Mouse (Mus musculus): ENCODE measurements at regions not wholly inside any gene's neighbourhood (a gene's known extent, or its start where the extent isn't known, plus 50 kb on each side); places are given as distances from the start of the nearest gene placed in this dataset.

DNA sequence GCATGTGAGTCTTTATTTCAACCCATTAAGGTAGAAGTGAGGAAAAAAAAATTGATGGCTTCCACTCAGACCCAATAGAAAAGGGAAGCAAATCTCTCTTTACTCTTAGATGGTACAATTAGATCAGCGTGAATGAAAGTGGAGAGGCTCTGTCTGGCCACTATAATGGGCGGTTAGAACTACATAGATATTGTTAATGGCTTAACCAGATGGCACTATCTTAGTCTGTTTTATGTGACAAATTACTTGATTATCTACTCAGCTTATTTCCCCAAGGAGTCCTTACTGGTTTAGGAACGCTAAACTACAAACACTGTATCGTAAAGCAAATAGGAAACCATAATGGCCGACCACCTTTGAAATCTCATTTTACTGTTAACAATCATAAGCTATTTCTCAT is 138.8 kb upstream of the Samsn1 start:
- no peaks in the 10 kb centered on the region for H3K9me3 ChIP-seq
- no peak overlapping the region for H3K4me2 ChIP-seq (replicated peaks)
- no peak overlapping the region for H3K9ac ChIP-seq (replicated peaks)
- no peak overlapping the region for H3K4me3 ChIP-seq
- H3K27me3 ChIP-seq: no peaks in the 10 kb centered on the region
- ATAC-seq (ENCODE audit: low FRiP score, low read depth): no peak
- H3K27ac ChIP-seq (replicated peaks): no peak overlapping the region
- 87% methylated on average over 5 of the region's 5 CpGs for WGBS
- H3K4me1 ChIP-seq: no peaks in the 10 kb centered on the region
- no peaks in the 10 kb centered on the region for H3K36me3 ChIP-seq

DNA sequence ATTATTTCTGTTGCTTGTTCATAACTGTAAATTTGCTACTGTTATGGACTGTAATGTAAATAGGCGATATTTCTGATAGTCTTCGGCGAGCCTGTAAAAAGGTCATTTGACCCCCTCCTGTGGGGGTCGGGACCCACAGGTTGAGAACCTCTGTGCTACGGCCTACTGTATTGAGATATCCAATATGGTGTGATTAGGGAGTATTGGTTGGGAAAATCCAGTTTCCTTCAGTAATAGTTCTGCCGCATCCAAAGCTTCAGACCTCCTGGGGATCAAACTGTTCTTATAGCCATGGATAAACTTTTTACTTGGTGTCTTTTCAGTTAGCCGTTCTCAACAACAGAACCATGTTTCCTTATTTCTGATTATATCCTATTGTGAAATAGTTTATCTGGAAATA is 136.5 kb upstream of the Samsn1 start:
- Histone ChIP-seq H3K27me3 (no peaks in the 10 kb centered on the region), H3K4me3 (no peak overlapping the region), H3K9ac (replicated peaks) (no peak overlapping the region), H3K9me3 (no peaks in the 10 kb centered on the region), H3K4me2 (replicated peaks) (no peak overlapping the region), H3K36me3 (no peaks in the 10 kb centered on the region), H3K27ac (replicated peaks) (no peak overlapping the region), H3K4me1 (no peaks in the 10 kb centered on the region)
- ATAC-seq (ENCODE audit: low FRiP score, low read depth): no peak
- WGBS: 92% methylated on average over 7 of the region's 7 CpGs

DNA sequence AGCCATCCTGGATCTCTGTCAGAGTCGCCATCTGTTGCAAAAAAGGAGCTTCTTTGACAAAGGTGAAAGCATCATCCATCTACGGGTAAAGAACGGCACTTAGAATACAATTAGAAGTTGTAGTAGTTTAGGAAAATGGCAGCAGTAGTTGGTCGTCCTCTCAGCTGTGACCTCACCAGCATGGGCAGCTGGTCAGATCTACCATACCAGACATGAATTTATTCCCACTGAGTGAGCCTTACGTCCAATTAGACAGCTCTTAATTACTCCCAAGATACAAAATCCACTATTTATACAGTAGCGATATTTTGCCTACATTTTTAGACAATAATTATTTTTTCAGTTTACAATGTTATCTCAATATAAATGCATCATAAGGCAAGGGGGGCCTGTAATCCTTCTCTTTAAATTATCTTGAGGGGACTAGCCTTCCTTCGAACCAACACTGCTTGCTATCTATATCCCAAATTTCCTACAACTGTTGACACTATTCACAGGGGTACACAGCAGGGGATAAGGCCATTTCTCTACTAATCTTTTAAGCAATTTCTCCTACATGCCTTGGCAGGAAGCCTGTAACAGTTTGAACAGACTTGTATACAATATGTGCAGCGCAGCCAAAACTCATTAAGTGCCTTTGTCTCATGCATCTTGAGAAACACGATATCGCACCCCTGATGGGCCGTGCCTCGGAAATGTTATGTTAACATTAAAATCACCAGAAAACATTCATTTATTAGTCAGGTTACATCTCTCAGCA is 131.9 kb upstream of the Samsn1 start:
- H3K9me3 ChIP-seq: no peaks in the 10 kb centered on the region
- no peak overlapping the region for H3K9ac ChIP-seq (replicated peaks)
- ATAC-seq (ENCODE audit: low FRiP score, low read depth): no peak
- no peaks in the 10 kb centered on the region for H3K36me3 ChIP-seq
- 81% methylated on average over 12 of the region's 12 CpGs for WGBS
- H3K27me3 ChIP-seq: no peaks in the 10 kb centered on the region
- no peak overlapping the region for H3K4me3 ChIP-seq
- no peaks in the 10 kb centered on the region for H3K4me1 ChIP-seq
- H3K27ac ChIP-seq (replicated peaks): no peak overlapping the region
- H3K4me2 ChIP-seq (replicated peaks): no peak overlapping the region

GRCm38 (mm10) chr16:76149581-76149980 is 127.5 kb upstream of the Samsn1 start:
- Histone ChIP-seq H3K4me1 (no peaks in the 10 kb centered on the region), H3K9me3 (no peaks in the 10 kb centered on the region), H3K9ac (replicated peaks) (no peak overlapping the region), H3K27me3 (no peaks in the 10 kb centered on the region), H3K4me3 (no peak overlapping the region), H3K27ac (replicated peaks) (no peak overlapping the region), H3K36me3 (no peaks in the 10 kb centered on the region), H3K4me2 (replicated peaks) (no peak overlapping the region)
- no peak for ATAC-seq (ENCODE audit: low FRiP score, low read depth)
- WGBS: 81% methylated on average over 5 of the region's 5 CpGs

DNA sequence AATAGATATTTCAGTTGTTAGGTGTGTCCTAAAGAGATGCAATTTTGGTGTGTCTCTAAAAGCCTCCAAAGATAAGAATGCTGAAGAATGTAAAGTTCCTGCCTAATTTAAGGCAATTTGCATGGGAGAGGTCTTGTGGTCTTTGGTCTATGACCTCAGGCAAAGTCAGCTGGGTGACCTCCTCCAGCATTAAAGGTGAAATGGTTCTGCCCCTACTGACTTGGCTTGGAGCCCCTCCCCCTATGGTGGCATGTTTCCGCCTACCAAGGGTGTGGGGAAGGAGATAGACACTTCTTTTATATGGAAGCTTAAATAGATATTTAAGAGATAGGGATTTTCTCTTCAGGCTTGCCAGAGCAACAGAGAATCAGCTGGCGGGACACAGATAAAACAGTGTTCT is 111.8 kb upstream of the Samsn1 start:
- ATAC-seq (ENCODE audit: low FRiP score, low read depth): no peak
- no peak overlapping the region for H3K4me3 ChIP-seq
- H3K27ac ChIP-seq (replicated peaks): no peak overlapping the region
- H3K4me1 ChIP-seq: no peaks in the 10 kb centered on the region
- 93% methylated on average over 2 of the region's 2 CpGs for WGBS
- no peak overlapping the region for H3K4me2 ChIP-seq (replicated peaks)
- no peaks in the 10 kb centered on the region for H3K9me3 ChIP-seq
- H3K27me3 ChIP-seq: no peaks in the 10 kb centered on the region
- no peaks in the 10 kb centered on the region for H3K36me3 ChIP-seq
- H3K9ac ChIP-seq (replicated peaks): no peak overlapping the region

DNA sequence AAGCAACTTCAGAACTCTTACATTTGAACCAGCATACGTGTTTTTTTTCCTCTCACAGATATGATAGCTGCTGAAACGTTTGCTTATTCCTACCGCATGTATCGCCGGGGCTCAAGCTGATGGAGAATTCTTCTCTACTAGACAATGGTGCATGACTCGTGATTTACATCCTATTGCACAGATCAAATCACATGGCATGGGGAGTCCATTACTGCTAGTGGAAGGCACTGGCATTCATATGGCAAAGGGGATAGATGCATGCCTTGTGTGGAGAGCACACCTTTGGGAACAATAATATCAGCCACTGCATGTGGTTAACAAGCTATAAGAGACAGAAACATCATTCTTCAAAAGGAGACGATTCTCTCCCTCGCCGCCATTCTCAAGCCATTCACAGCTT is 108.4 kb upstream of the Samsn1 start:
- Histone ChIP-seq H3K27me3 (no peaks in the 10 kb centered on the region), H3K27ac (replicated peaks) (no peak overlapping the region), H3K36me3 (no peaks in the 10 kb centered on the region), H3K9ac (replicated peaks) (no peak overlapping the region), H3K9me3 (no peaks in the 10 kb centered on the region), H3K4me3 (no peak overlapping the region), H3K4me2 (replicated peaks) (no peak overlapping the region), H3K4me1 (no peaks in the 10 kb centered on the region)
- no peak for ATAC-seq (ENCODE audit: low FRiP score, low read depth)
- 92% methylated on average over 9 of the region's 9 CpGs for WGBS

DNA sequence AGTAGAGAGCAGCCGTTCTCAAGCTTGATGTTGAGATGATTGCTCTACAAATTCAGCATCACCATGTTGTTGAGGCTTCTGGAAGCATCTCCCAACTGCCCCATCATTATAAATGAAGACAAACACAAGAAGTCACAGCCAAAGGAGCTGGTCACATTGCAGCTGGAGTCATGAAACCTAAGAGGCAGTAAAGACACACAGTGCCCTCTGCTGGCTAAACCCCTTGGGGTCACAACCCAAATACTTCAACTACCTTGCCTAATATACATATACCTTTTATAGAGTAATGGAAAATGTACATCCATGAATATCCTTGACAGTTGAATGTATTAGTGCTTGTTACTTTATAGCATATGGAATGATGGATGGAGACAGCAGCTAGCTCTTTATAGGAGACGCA is 107.9 kb upstream of the Samsn1 start:
- no peaks in the 10 kb centered on the region for H3K9me3 ChIP-seq
- no peak overlapping the region for H3K4me3 ChIP-seq
- H3K27ac ChIP-seq (replicated peaks): no peak overlapping the region
- no peak overlapping the region for H3K4me2 ChIP-seq (replicated peaks)
- ATAC-seq (ENCODE audit: low FRiP score, low read depth): no peak
- H3K9ac ChIP-seq (replicated peaks): no peak overlapping the region
- no peaks in the 10 kb centered on the region for H3K36me3 ChIP-seq
- no peaks in the 10 kb centered on the region for H3K27me3 ChIP-seq
- WGBS: 95% methylated on average over 2 of the region's 2 CpGs
- no peaks in the 10 kb centered on the region for H3K4me1 ChIP-seq

DNA sequence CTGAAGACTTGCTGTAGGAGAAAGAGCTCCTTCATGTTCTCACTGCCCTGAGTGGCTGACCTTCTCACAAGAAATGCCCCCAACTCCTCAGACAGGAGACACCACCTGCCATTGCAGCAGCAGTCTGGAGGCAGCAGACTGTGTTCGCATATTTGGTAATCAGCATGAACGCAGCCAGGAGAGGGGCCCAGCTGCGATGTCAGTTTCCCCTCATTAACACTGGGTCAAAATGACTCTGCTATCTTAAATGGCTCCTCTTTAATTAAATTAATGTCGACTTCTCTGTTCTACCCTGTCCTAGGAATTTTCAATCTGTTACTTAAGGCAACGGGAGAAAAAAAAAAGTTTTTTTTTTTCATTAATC is 100.9 kb upstream of the Samsn1 start:
- Histone ChIP-seq H3K36me3 (no peaks in the 10 kb centered on the region), H3K4me2 (replicated peaks) (no peak overlapping the region), H3K9ac (replicated peaks) (no peak overlapping the region), H3K4me3 (no peak overlapping the region), H3K9me3 (no peaks in the 10 kb centered on the region), H3K27me3 (no peaks in the 10 kb centered on the region), H3K4me1 (no peaks in the 10 kb centered on the region), H3K27ac (replicated peaks) (no peak overlapping the region)
- 72% methylated on average over 5 of the region's 5 CpGs for WGBS
- ATAC-seq (ENCODE audit: low FRiP score, low read depth): peak; percentile 54

GRCm38 (mm10) chr16:76122172-76123020 is 100.3 kb upstream of the Samsn1 start:
- Histone ChIP-seq H3K4me1 (no peaks in the 10 kb centered on the region), H3K36me3 (no peaks in the 10 kb centered on the region), H3K9me3 (no peaks in the 10 kb centered on the region), H3K27me3 (no peaks in the 10 kb centered on the region), H3K4me3 (no peak overlapping the region), H3K4me2 (replicated peaks) (no peak overlapping the region), H3K27ac (replicated peaks) (no peak overlapping the region), H3K9ac (replicated peaks) (no peak overlapping the region)
- no peak for ATAC-seq (ENCODE audit: low FRiP score, low read depth)
- 84% methylated on average over 9 of the region's 9 CpGs for WGBS

- Histone ChIP-seq H3K9me3 (no peaks in the 10 kb centered on the region), H3K36me3 (no peaks in the 10 kb centered on the region), H3K27ac (replicated peaks) (no peak overlapping the region), H3K27me3 (no peaks in the 10 kb centered on the region), H3K4me2 (replicated peaks) (no peak overlapping the region), H3K4me3 (no peak overlapping the region), H3K9ac (replicated peaks) (no peak overlapping the region), H3K4me1 (no peaks in the 10 kb centered on the region)
- WGBS: 86% methylated on average over 2 of the region's 2 CpGs
- ATAC-seq (ENCODE audit: low FRiP score, low read depth): no peak
Measured at GRCm38 (mm10) chr16:76120712-76121111, 98.6 kb upstream of the Samsn1 start.

GRCm38 (mm10) chr16:76110383-76110782 is 88.3 kb upstream of the Samsn1 start:
- Histone ChIP-seq H3K36me3 (no peaks in the 10 kb centered on the region), H3K4me3 (no peak overlapping the region), H3K9ac (replicated peaks) (no peak overlapping the region), H3K27me3 (no peaks in the 10 kb centered on the region), H3K4me1 (no peaks in the 10 kb centered on the region), H3K27ac (replicated peaks) (no peak overlapping the region), H3K4me2 (replicated peaks) (no peak overlapping the region), H3K9me3 (no peaks in the 10 kb centered on the region)
- ATAC-seq (ENCODE audit: low FRiP score, low read depth): no peak
- WGBS: 92% methylated on average over 3 of the region's 3 CpGs

DNA sequence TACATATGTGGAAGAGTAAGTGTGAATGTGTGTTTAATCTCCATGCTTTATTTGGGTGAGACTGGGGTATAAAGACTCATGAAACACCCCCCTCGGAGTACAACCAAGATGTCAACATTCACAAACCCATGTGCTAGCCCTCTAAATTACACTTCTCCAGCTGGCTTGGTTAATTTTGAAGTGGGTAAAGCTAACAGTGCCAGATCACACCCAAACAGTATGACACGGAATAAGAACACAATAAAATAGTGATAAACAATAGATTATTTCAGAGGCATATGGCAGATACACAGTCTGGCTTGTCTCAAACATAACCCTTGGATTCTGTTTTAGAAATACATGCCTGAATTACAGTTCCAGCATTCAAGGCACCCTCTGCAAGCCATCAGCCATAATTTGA is 86.4 kb upstream of the Samsn1 start:
- no peak for ATAC-seq (ENCODE audit: low FRiP score, low read depth)
- Histone ChIP-seq H3K4me3 (no peak overlapping the region), H3K36me3 (no peaks in the 10 kb centered on the region), H3K4me2 (replicated peaks) (no peak overlapping the region), H3K27ac (replicated peaks) (no peak overlapping the region), H3K4me1 (no peaks in the 10 kb centered on the region), H3K9me3 (no peaks in the 10 kb centered on the region), H3K27me3 (no peaks in the 10 kb centered on the region), H3K9ac (replicated peaks) (no peak overlapping the region)
- 86% methylated on average over 2 of the region's 2 CpGs for WGBS
